Mouse (Mus musculus) thymus, postnatal 0 days (tissue): ENCODE results near the gene Cpne4. TPM values are rescaled to one million over a fixed set of nuclear protein-coding genes. Genes with fewer than 3 reads are reported as not detected.

ENCODE experiments used
- DNase-seq: peaks from one replicate; pipeline ENCODE4 v3.0.0-alpha.2; 2015; ENCODE audit warnings: low spot score
- polyA plus RNA-seq: library from polyadenylated mRNA; unstranded; fragments of >200 nt; fragmentation: Nextera tagmentation; extraction: Ambion mirVana; gene quantifications from 2 replicates; pipeline ENCODE4 v1.2.1, GENCODE M21; 2015

Gene Cpne4
- 0.26 and 0.37 TPM in 2 replicates for polyA plus RNA-seq

DNA sequence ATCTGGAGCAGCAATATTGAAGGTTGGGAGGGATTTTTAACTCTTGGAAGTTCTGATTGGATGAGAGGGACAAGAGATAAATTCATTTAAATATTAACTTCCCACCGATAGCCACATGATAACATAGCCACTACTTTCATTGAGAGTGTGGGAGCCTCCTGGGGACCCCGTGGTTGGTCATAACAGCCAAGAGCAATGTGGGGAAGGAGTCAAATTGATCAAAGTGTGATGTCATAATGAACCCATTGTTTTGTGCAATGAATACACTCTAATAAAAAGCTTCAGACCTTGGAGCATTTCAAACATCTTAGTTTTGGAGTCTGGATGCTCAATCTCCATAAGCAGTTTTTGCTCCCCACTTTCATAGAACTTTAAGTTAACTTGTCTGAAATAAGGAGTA is at the start of gene Cpne4:
Gene Cpne4, plus strand, starts transcription at position 301 of the 400 bp plus-strand sequence.
- no peak for DNase-seq

DNA sequence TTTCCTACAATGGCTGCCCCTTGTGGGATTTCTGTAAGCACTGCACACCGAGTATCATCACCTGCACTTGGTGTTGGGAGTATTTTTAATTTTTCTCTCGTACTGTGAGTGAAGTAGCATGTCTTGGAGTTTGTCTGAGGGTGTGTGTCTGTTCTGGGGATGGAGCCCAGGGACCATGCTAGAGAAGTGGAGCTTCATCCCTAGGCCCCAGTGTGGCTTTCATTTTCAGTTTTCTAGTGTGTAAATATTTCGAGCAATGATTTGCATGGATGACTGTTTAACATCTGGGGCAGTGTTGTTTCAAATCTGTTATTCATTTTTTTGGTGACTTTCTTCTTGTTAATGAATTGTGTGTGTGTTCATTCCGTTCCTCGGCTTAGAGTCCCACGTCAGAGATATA is 31.9 kb upstream of the Cpne4 start:
- no peak for DNase-seq

DNA sequence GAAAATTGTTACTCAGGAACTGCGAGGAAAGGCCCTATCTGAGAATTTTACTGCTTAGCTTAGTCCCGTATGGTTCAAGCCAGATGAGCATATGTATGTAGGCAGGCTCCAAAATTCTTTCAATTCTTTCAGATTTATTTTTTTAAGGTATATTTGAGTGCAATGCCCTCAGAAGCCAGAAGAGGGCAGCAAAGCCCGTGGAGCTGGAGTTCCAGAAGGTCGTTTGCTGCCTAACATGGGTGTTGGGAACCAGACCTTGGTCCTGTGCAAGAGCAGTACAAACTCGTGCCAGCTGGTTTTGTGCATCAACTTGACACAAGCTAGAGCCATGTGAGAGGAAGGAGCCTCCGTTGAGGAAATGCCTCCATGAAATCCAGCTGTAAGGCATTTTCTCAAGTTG is 11.6 kb upstream of the Cpne4 start:
- DNase-seq, result peak; percentile 9

DNA sequence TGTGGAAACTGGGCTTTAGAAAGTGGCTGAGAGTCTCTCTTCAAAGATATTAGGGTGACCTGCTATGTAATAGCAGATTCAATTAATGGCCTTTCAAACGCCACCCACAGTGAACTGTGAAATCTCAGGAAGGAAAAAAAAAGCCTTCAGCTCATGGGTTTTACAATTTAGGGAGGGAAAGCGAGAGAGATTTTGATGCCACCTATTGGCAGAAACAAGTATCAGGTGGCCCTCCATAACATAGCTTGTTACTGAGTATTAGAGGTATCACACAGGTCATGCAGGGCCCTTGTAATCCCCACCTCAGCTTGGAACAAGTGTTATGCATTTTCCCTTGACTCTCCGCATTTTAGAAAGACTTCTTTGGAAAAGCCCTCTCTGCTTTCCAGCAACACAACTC is 18.7 kb downstream of the Cpne4 start:
- no peak for DNase-seq

DNA sequence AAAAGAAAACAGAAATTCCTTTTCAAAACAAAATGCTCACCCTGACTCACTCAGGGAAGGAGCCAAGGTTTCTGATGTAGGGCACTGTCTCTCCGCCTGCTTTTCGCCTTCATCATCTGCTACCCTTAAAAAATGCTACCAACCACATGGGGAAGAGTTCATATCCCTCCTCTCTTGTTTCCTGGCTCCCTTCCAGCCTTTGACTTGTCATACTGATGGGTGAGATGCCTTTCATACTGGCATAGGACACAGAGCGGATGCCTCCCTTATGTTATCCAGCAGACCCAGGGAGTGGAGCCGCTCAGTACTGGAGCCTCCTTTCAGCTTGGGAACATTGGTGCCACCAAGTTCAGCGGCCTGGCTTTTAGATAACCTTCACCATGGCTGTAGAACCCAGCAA is 19.4 kb downstream of the Cpne4 start:
- no peak for DNase-seq

DNA sequence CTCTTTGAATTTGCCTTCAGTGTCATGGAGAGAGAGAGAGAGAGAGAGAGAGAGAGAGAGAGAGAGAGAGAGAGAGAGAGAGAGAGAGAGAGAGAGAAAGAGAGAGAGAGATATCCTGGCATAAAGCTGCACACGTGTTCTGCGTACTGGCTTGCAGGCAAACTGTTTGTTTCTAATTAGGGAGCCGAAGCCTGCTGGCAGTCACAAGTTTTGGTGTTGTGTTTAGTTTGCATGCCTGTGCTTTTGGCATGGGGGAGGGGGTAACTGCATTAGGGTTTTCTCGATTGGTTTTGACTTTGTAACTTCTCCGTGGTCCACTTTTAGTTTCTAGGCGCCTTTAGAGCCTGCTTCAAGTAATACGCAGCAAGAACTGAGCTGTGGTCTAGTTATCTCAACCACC is 20.0 kb downstream of the Cpne4 start:
- no peak for DNase-seq

DNA sequence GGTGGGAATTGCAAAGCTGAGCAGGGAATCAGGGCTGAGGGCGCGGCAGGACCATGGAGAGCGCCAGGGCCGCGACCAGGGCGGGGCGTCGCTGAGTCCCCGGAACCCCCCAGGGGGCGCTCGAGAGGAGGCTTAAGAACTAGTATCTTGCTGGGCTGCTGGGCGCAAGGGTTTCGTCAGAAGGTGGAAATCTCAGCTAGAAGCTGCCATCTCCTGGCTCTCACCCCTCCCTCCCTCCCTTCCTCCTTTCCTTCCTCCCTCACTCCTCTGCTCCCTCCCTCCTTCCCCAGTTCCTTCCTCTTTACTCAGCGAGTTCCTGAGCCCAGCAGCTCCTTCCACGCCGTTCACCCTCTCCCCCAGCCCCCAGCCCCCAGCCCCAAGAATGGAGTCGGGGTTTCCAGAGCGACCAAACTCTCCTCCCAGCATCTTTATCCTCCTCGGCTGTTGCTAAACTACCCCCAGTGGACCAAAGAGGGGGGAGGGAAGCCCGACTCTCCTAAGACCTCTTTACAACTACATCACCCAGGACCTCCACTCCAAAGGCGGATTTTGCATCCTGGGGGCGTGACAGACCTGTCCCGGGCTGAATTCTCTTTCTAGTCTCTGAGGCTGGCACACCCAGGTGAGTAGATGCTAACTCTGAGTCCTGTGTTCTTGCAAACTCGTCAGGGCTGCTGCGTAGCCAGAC is 22.5 kb downstream of the Cpne4 start:
- peak; percentile 62 for DNase-seq

DNA sequence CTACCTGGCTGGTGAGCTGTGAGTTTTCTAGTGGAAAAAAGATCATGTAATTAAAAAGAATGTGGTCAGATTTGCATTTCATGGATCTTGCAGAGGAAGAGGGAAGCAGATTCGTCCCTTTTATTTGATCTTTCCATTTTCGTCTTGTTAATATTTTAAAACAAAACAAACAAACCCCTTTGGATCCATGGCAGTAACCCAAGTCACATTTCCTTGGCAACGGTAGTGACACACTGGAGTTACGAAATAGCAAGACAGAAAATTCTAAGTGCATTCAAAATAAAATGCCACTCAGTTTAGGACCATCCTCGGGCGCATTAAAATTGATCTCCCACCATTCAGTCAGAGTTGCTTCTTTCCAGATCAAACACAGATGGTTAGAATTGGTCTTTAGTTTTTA is 25.8 kb downstream of the Cpne4 start:
- no peak for DNase-seq

DNA sequence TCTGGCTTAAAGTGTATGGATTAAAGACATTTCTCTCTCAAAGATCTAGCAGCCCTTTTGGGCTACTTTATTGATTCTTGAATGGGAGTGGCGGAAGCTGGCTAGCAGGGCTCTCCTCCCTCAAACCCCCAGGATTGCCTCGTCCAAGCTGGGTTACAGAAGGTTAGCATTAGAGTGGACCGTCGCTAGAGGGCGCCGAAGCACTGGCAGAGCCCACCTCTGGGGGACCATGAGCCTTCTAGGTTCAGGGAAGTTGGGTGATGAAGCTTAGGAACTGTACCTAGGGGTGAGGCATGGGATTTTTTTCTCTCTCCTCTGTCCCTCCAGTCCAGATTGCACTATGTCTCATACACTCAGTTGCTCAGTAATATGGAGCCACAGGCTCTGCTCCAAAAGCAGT is 27.4 kb downstream of the Cpne4 start:
- DNase-seq, result peak; percentile 56

DNA sequence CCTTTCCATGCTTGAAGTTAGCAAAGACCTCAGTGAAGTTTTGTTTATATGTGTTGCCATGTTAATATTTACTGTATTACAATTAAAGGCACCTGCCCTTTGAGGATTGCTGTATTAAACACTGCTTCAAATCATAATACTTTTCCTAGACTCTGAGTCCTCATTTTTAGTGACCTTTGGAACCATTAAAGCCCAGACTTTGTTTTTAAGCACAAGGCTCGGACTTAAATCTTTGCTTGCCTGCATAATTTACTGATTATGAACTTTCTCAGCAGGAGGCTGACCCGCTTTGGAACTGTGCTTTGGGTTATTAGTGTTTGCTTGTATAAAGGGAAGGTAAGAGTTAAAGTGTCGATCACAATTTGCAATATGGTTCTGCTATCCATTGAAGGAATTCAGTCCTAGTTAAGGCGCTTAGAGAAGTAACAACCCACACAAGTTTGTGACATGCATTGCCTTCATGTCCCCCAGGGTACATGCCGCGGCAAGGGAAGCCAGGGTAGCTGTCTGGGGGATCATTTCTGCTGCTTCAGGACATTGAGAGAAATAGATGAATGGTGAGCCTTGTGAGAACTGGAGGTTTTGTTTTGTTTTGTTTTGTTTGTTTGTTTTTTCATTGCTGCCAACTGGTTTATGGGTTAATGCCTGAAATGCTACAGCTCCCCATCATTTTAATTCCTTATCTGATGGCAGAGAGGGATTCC is 35.0 kb downstream of the Cpne4 start:
- DNase-seq, result no peak

DNA sequence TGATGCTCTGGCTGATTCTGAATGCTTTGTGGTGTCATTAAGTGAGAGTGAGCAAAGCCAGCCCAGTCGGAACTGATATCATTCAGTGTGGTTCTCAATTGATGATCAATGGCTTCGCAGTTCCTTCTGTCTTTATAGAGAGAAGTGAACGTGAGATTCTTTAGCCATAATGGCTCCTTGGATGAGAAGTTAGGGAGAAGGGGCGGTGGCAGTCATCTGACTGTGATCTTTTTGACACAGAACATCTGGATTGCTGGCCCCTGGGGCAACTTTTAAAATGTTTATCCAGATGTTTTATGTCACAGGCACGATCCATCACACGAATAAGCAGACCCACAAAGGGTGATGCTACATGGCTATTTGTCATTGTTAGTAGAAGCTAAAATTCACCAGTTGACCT is 35.6 kb downstream of the Cpne4 start:
- DNase-seq, result no peak

DNA sequence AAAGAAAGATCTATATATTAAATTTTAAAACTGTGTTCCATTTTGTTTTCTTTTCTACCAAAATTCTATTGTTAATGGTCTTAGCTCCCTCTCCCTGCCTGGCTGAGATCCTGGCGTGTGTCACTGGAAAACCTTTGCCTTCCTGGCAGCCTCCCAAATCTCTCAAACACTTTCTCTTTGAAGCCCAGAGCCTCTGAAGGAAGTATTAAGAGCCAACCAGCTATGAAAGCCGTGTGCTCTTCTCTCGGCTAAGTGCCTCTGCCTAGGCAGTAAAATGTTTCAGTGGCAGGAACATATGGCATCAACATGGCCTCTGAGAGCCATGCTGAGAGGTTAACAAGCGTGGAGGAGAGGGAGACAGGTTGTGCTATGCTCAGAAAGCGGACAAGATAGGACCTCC is 47.5 kb downstream of the Cpne4 start:
- DNase-seq, result no peak

DNA sequence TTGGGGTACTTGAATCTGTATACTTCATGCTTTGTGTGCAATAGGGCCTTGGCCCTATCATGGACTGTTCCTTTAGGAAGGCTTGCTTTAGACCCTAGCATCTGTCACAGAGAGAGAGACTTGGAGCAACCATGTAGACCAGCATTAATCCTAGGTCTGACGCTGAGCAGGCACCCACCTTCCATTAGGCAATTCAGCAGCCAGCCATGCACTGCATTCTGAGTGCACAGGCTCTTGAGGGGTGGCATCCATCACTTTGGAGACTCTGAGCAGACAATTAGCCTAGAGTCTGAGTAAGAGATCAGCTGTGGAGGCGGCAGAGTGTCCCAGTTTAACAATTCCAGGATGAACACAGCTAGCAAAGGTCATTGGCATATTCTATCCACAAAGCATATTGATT is 47.9 kb downstream of the Cpne4 start:
- no peak for DNase-seq

DNA sequence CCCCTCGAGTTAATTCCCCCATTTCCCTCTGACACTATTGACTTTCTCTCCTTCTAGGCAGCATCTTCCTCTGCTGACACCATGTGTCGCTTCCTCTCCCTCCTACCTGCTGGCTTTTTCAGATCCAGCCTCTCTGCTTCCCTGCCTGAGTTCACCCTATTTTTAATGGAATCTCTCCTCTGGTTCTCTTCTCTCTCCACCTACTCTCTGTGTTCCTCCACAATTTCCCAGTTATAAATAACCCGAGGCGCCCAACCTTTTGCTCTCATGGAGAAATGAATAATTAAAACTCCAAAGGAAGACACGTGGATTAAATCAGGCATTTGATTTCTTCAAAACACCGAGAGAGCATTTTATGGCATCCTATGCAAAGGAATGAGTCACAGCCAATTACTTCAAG is 65.4 kb downstream of the Cpne4 start:
- DNase-seq, result no peak

DNA sequence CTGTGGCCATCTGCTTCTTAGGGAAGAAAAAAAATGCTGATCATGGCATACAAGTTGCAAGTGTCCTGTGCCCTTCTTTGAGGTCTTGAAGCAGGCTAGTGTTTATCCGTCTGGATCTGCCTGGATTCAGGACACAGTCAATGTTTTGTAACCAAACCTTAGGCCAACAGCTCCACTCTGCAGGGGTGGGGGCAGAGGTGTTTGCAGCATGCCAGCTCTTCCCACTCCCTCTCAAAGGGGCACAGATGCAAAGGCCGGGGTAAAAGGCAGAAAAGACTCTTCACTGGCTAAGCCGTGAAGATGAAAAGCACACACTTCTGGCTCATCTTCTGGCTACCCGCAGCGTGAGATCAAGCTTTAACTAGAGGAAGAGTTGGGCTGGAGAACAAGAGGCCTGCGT is 69.6 kb downstream of the Cpne4 start:
- DNase-seq, result no peak

DNA sequence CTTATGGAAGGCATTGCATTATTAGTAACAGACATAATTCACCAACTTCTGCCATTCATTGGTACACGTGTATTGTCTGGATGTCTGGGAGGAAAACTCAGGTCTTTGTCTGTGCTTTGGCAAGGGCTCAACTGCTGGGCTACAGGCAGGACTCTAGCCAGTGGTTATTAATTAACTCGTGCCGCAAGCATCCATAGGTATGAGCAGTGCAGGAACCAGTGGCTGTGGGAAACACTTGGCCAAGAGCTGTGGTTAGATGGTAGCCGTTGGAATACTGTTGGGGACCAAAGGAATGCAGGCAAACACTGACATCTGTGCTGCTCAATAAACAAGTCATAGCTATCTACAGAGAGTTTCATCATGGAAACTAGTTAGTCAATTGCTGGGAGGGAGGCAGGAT is 76.5 kb downstream of the Cpne4 start:
- no peak for DNase-seq

DNA sequence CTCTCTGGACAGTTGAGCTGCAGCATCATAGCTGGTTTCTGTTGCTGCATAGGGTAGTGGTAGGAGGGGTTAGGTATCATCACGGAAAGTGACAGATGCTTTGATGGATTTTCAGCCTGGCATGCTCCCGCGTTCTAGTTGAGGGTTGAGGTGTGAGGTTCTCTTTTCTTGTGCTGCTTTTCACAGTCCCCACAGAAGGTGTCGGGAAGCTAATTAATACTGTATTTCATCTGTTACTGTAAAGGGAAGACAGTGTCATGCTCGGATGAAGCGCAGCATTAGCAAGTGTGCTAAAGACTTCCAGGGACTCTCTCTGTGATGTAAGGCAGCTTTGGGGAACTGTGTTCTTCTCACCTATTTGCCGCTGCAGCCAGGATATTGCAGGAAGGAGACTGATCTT is 80.7 kb downstream of the Cpne4 start:
- no peak for DNase-seq

DNA sequence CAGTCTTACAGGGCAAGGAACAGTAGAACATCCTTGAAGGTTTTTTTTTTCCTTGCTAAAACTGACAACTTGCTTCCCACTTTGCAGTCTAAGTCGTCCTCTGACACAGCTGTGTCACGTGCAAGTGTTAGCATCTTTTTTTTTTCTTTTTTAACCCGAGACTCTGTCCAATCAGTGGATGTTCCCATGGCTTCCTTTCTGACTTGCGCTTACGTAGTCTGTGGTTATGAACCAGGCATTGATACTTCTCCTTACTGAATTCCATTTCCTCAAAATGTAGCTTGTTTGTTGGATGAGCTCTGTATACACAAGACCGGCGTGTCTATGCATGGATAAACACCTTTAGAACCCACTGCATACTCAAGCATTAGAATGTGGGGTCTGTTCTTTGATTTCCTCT is 82.2 kb downstream of the Cpne4 start:
- DNase-seq, result no peak

DNA sequence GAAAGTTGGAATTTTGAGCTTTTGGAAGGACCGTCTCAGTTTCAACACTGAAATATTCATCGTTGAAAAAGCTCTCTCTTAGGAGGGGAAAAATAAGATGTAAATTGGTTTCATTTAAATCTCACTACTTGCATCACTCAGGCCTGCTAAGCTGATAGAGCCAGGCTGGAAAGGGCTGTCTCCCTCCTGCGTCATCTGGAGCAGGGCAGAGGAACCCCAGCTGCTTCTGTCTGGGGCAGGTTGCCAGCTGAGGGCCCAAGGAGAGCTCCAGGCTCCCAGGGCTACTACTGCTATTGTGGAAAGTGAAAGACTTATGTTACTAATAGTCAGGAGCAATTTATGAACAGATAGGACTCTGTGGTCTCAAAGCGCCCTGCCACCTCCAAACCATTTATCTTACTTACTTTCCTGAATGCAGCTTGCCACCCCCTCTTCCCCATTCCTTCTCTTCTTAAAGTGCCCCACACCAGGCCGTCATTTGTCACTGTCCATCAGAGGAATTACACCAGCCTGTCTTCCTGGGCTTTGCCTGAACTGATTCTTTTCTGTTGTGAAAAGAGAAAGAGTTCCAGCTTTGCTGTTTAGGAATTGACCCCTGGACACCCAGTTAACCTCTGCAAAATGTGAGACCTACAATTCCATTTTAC is 99.4 kb downstream of the Cpne4 start:
- DNase-seq, result no peak

DNA sequence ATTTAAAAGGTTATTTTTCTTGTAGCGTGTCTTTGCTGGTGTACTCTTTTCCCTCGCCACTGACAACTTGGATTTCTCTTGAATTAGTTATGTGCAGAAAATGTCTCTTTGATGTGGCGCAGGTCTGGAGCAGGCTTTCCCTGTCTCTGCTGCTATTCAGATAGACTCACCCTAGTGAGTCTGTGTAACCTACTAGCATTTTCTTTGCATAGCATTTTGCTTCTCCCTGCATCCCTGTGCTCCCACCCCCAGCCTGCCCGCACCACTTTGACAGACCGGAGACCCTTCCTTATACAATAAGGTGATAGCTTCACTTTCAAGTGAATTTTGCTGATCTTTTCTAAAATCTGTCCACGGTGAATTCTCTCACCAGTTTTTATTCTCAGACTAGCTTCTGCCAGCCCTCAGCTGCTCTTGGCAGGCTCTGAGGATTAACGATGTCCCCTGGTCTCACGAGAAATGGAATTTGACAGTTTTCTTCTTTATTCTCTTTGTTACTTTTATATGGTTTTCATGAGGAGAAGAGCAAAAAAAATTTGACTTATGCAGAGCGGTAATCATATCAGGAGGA is 105.7 kb downstream of the Cpne4 start:
- DNase-seq, result no peak

DNA sequence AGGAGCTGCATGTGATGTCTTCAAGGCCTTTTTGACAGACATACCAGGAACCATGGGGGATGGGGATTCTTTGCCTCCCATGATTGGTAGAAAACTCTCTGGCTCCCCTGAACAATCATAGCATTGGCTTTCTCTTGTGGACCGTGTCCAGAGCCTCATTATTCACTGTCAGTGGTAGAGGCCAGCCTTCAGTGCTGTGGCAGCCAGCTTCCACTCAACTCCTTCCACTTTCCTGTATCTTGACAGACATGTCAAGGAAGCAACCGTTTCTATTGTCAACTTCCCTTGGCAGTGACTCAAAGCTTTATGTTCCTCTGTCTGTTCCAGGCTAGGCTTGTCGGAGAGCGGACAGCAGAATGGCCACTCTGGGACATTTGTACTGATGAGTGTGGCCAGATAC is 112.7 kb downstream of the Cpne4 start:
- DNase-seq, result no peak

DNA sequence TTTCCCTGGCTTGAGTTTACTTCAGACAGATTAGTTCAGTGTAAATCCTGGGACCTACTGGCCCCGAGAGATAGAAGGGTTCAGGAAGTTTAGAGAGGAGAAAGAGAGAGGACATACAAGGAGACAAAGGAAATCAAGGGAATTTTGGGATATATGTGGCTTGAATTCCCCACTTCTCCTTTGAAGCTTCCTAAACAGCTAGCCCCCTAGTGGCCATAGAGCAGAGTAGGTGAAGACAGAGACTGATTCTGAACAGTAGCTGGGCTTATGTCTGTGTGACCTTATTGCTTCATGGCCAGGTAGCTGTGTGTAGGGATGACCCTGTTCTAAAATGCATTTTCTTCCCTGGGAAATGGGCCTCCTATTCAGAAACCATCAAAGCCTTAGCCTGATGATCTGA is 129.6 kb downstream of the Cpne4 start:
- DNase-seq, result no peak
